Mouse (Mus musculus) embryonic facial prominence, embryonic 14.5 days (tissue): ENCODE measurements around the gene Nlk. TPM values are rescaled to one million over a fixed set of nuclear protein-coding genes. Genes with fewer than 3 reads are reported as not detected.
A peak's percentile ranks its signal among the peaks of the same experiment; 100 is the strongest.

Source experiments
- ATAC-seq: fragments of 200-750 bp; cut with Nextera tagmentation; 2 replicates; pipeline ENCODE4 v1.8.0; 2017; ENCODE audit warnings: low read depth, moderate number of reproducible peaks, moderate TSS enrichment
- DNase-seq: peaks from one replicate; pipeline ENCODE4 v3.0.0-alpha.2; 2015; ENCODE audit warnings: low spot score
- H3K27ac ChIP-seq: fragments of 300-500 bp; sonication (generic); replicated peaks from 2 replicates; pipeline ENCODE4 v1.5.1; 2014; ENCODE audit warnings: low read depth, mild to moderate bottlenecking, low read length, moderate library complexity
- H3K27me3 ChIP-seq: fragments of 300-500 bp; sonication (generic); replicated peaks from 2 replicates; pipeline ENCODE4 v1.6.1; 2014; ENCODE audit warnings: low read length; ENCODE audit not compliant: control insufficient read depth, insufficient read depth
- H3K36me3 ChIP-seq: fragments of 300-500 bp; sonication (generic); 2 replicates; pipeline ENCODE4 v1.6.1; 2014; ENCODE audit warnings: low read length, mixed read lengths; ENCODE audit not compliant: control insufficient read depth, insufficient read depth
- H3K4me1 ChIP-seq: fragments of 300-500 bp; sonication (generic); 2 replicates; pipeline ENCODE4 v1.6.1; 2014; ENCODE audit warnings: antibody characterized with exemption, low read length; ENCODE audit not compliant: control insufficient read depth, insufficient read depth
- H3K4me2 ChIP-seq: fragments of 300-500 bp; sonication (generic); 2 replicates; pipeline ENCODE4 v1.6.1; 2014; ENCODE audit warnings: low read depth, mild to moderate bottlenecking, low read length, moderate library complexity, mixed read lengths
- H3K4me3 ChIP-seq: fragments of 300-500 bp; sonication (generic); 2 replicates; pipeline ENCODE4 v1.5.1; 2014; ENCODE audit warnings: low read depth, mild to moderate bottlenecking, low read length
- H3K9ac ChIP-seq: fragments of 300-500 bp; sonication (generic); 2 replicates; pipeline ENCODE4 v1.6.1; 2014; ENCODE audit warnings: low read depth, mild to moderate bottlenecking, low read length, moderate library complexity, mixed read lengths
- H3K9me3 ChIP-seq: fragments of 300-500 bp; sonication (generic); 2 replicates; pipeline ENCODE4 v1.6.1; 2016; ENCODE audit warnings: low read length; ENCODE audit not compliant: control insufficient read depth
- WGBS: fragments of 180-500 bp; shearing (Covaris S2); extraction: QIAGEN DNeasy Blood & Tissue Kit; methylation state at CpG from one replicate; pipeline ENCODE4 v1.1.7; 2014; 5-methylcytosine and 5-hydroxymethylcytosine counted together
- polyA plus RNA-seq: library from polyadenylated mRNA; unstranded; fragments of >200 nt; fragmentation: Nextera tagmentation; extraction: Ambion mirVana; gene quantifications from 2 replicates; pipeline ENCODE4 v1.2.1, GENCODE M21; 2014

The Nlk gene
- polyA plus RNA-seq, 1 experiment from 2014 or later, result 10.6 TPM

- Histone ChIP-seq H3K9me3 (no peaks in the 10 kb centered on the region), H3K4me1 (no peaks in the 10 kb centered on the region), H3K9ac (no peak overlapping the region), H3K36me3 (no peaks in the 10 kb centered on the region), H3K4me3 (no peak overlapping the region), H3K4me2 (no peak overlapping the region), H3K27ac (no peak overlapping the region), H3K27me3 (no peaks in the 10 kb centered on the region)
- DNase-seq (no peak), ATAC-seq (no peak)
- WGBS, result 83% methylated on average over 6 of the region's 6 CpGs
These were observed 35.4 kb upstream of the Nlk start for GRCm38 (mm10) chr11:78732619-78733018.

GRCm38 (mm10) chr11:78730902-78731301, 33.7 kb upstream of the Nlk start:
- 29% methylated on average over 2 of the region's 2 CpGs for WGBS
- peak; percentile 19 for DNase-seq
- ATAC-seq, result no peak

GRCm38 (mm10) chr11:78728041-78728440, 30.9 kb upstream of the Nlk start:
- H3K4me1 ChIP-seq, result no peaks in the 10 kb centered on the region
- no peak for DNase-seq

More at GRCm38 (mm10) chr11:78730902-78731301, 33.7 kb upstream of the Nlk start:
- Histone ChIP-seq H3K27me3 (no peaks in the 10 kb centered on the region), H3K4me3 (no peak overlapping the region), H3K9ac (no peak overlapping the region), H3K4me1 (no peaks in the 10 kb centered on the region), H3K36me3 (no peaks in the 10 kb centered on the region), H3K27ac (no peak overlapping the region), H3K4me2 (no peak overlapping the region), H3K9me3 (no peaks in the 10 kb centered on the region)

GRCm38 (mm10) chr11:78726366-78726765, 29.2 kb upstream of the Nlk start:
- Histone ChIP-seq H3K4me1 (no peaks in the 10 kb centered on the region), H3K9me3 (no peaks in the 10 kb centered on the region), H3K4me2 (no peak overlapping the region), H3K27ac (no peak overlapping the region), H3K36me3 (no peaks in the 10 kb centered on the region), H3K4me3 (no peak overlapping the region), H3K9ac (no peak overlapping the region), H3K27me3 (no peaks in the 10 kb centered on the region)
- no peak for ATAC-seq
- DNase-seq, result no peak
- 75% methylated on average over 3 of the region's 3 CpGs for WGBS

More at GRCm38 (mm10) chr11:78728041-78728440, 30.9 kb upstream of the Nlk start:
- no peaks in the 10 kb centered on the region for H3K36me3 ChIP-seq
- H3K27ac ChIP-seq, result no peak overlapping the region
- H3K4me3 ChIP-seq, result no peak overlapping the region
- no peak overlapping the region for H3K9ac ChIP-seq
- 59% methylated on average over 4 of the region's 4 CpGs for WGBS
- no peak overlapping the region for H3K4me2 ChIP-seq
- no peaks in the 10 kb centered on the region for H3K9me3 ChIP-seq
- no peak for ATAC-seq
- H3K27me3 ChIP-seq, result no peaks in the 10 kb centered on the region

GRCm38 (mm10) chr11:78724792-78725191, 27.6 kb upstream of the Nlk start:
- Histone ChIP-seq H3K4me3 (no peak overlapping the region), H3K36me3 (no peaks in the 10 kb centered on the region), H3K9ac (no peak overlapping the region), H3K4me1 (no peaks in the 10 kb centered on the region), H3K27ac (no peak overlapping the region), H3K4me2 (no peak overlapping the region), H3K27me3 (no peaks in the 10 kb centered on the region), H3K9me3 (no peaks in the 10 kb centered on the region)
- 58% methylated on average over 1 of the region's 1 CpGs for WGBS
- ATAC-seq (no peak), DNase-seq (peak; percentile 10)

- ATAC-seq (no peak), DNase-seq (no peak)
- Histone ChIP-seq H3K9ac (no peak overlapping the region), H3K27me3 (no peaks in the 10 kb centered on the region), H3K4me2 (no peak overlapping the region), H3K36me3 (no peaks in the 10 kb centered on the region), H3K4me3 (no peak overlapping the region), H3K4me1 (no peaks in the 10 kb centered on the region), H3K27ac (no peak overlapping the region), H3K9me3 (no peaks in the 10 kb centered on the region)
- 80% methylated on average over 2 of the region's 2 CpGs for WGBS
These were observed 24.2 kb upstream of the Nlk start for GRCm38 (mm10) chr11:78721419-78721818.

GRCm38 (mm10) chr11:78717655-78718054, 20.5 kb upstream of the Nlk start:
- Histone ChIP-seq H3K9me3 (no peaks in the 10 kb centered on the region), H3K4me1 (no peaks in the 10 kb centered on the region), H3K9ac (no peak overlapping the region), H3K4me3 (no peak overlapping the region), H3K27me3 (no peaks in the 10 kb centered on the region), H3K36me3 (no peaks in the 10 kb centered on the region), H3K4me2 (no peak overlapping the region), H3K27ac (no peak overlapping the region)
- DNase-seq (no peak), ATAC-seq (no peak)
- 52% methylated on average over 4 of the region's 4 CpGs for WGBS

GRCm38 (mm10) chr11:78708642-78709041, 11.5 kb upstream of the Nlk start:
- Histone ChIP-seq H3K27me3 (no peaks in the 10 kb centered on the region), H3K4me1 (no peaks in the 10 kb centered on the region), H3K4me3 (no peak overlapping the region), H3K9me3 (no peaks in the 10 kb centered on the region), H3K9ac (no peak overlapping the region), H3K4me2 (no peak overlapping the region), H3K27ac (no peak overlapping the region), H3K36me3 (no peaks in the 10 kb centered on the region)
- no peak for ATAC-seq
- WGBS, result 93% methylated on average over 2 of the region's 2 CpGs
- no peak for DNase-seq

GRCm38 (mm10) chr11:78706026-78706425, 8.9 kb upstream of the Nlk start:
- H3K9me3 ChIP-seq, result no peaks in the 10 kb centered on the region
- H3K9ac ChIP-seq, result no peak overlapping the region
- H3K4me3 ChIP-seq, result no peak overlapping the region
- H3K27ac ChIP-seq, result no peak overlapping the region
- DNase-seq, result no peak
- no peak overlapping the region for H3K4me2 ChIP-seq
- H3K27me3 ChIP-seq, result no peaks in the 10 kb centered on the region
- H3K36me3 ChIP-seq, result no peaks in the 10 kb centered on the region
- no peaks in the 10 kb centered on the region for H3K4me1 ChIP-seq
- no peak for ATAC-seq
